In genomic region chr7:64373830-64374562, GRCm38 (mm10) we compare ENCODE assay signal across 8 mouse cellular contexts. TPM values are rescaled to one million over a fixed set of nuclear protein-coding genes. Genes with fewer than 3 reads are reported as not detected.
DNase-seq lines count a peak whose midpoint lies in the region; ATAC-seq lines count a peak whose summit lies in the region.

Fan1 (minus strand) TSS chr7:64374095.

- peaks cover 6% of the 10 kb centered on the region; the same call in 1 of the 2 replicates for H3K4me1 ChIP-seq in intestine, embryonic 14.5 days (replicated peaks; ENCODE audit: control insufficient read depth, insufficient read depth, low read length)

- H3K27ac ChIP-seq in intestine, embryonic 14.5 days (ENCODE audit: low read depth): peak within 1 kb of the TSS; percentile 95

- peak within 1 kb of the TSS; percentile 81 for H3K9ac ChIP-seq in intestine, embryonic 14.5 days (ENCODE audit: low read length)

- H3K36me3 ChIP-seq in intestine, embryonic 14.5 days (ENCODE audit: control insufficient read depth, insufficient read depth, low read length): peaks cover 48% of the 10 kb centered on the region

- H3K4me3 ChIP-seq in intestine, embryonic 14.5 days (ENCODE audit: low read depth, low read length): peak within 1 kb of the TSS; percentile 79

- no peaks in the 10 kb centered on the region for H3K9me3 ChIP-seq in intestine, embryonic 14.5 days (ENCODE audit: control insufficient read depth, low read length)

- H3K27me3 ChIP-seq in intestine, embryonic 14.5 days (replicated peaks; ENCODE audit: control insufficient read depth, insufficient read depth, low read length): no peaks in the 10 kb centered on the region

- DNase-seq in adrenal gland, adult 2 months: peak; percentile 92
- peak; percentile 91 for DNase-seq in embryo, embryonic 11 days
- DNase-seq in gastrocnemius, postnatal 25 days: peak; percentile 84
- DNase-seq in intestine, embryonic 14.5 days (ENCODE audit: low spot score): peak; percentile 98
- peak; percentile 87 to 88 for DNase-seq in left cerebral cortex, postnatal 14 days (ENCODE audit: low spot score in 2 of 2)
- peak; percentile 85 for DNase-seq in right cerebral cortex, postnatal 14 days
- peak; percentile 84 for DNase-seq in urinary bladder, postnatal 25 days (ENCODE audit: low spot score)

- intact Hi-C loops in left cerebral cortex, postnatal 14 days (cut with DNase I): no loop called here

- 3% methylated on average over 27 of the region's 27 CpGs for WGBS in intestine, embryonic 14.5 days

- peak; percentile 91 for ATAC-seq in intestine, embryonic 14.5 days (replicated peaks; ENCODE audit: low FRiP score, low TSS enrichment, low read depth)
- ATAC-seq in megakaryocyte-erythroid progenitor cell, adult 5-6 weeks (replicated peaks; ENCODE audit: low FRiP score, low TSS enrichment, poor library complexity, severe bottlenecking): peak; percentile 98

- H3K4me2 ChIP-seq in intestine, embryonic 14.5 days (ENCODE audit: low read length): peak within 1 kb of the TSS; percentile 82

RNA-seq across cellular contexts. Expression of gene Fan1, which starts in this region (rescaled TPM):
- total RNA-seq in adrenal gland, adult 2 months (2021): 1 to 10 TPM; 4.7 to 8.9 TPM
- polyA plus RNA-seq in adrenal gland, adult 2 months (2012; rRNA removed): 2.0 and 2.6 TPM in 2 replicates
- total RNA-seq in gastrocnemius, postnatal 25 days (2021): 1 to 10 TPM; 5.3 to 6.4 TPM
- 5.6 and 6.4 TPM in 2 replicates for polyA plus RNA-seq in intestine, embryonic 14.5 days (2014; fragmentation: Nextera tagmentation; extraction: Ambion mirVana)
- 1 to 10 TPM; 8.9 to 9.0 TPM for total RNA-seq in left cerebral cortex, postnatal 14 days (2021)
- total RNA-seq in megakaryocyte-erythroid progenitor cell, adult 5-6 weeks (2014; fragmentation: Nextera tagmentation): 6.3 and 6.9 TPM in 2 replicates
- 6.3 and 9.0 TPM in 2 replicates for total RNA-seq in megakaryocyte-erythroid progenitor cell, adult 5-6 weeks (2017)

Comparison
In these comparisons a context has a peak if more than half of its experiments do, and no peak if none do; other contexts are left out.
1. Peak in every context shown above with its lines: DNase-seq, ATAC-seq, H3K4me3 ChIP-seq and H3K27ac ChIP-seq.